Mouse (Mus musculus) embryonic facial prominence, embryonic 11.5 days (tissue): ENCODE measurements around the gene Cdyl. TPM values are rescaled to one million over a fixed set of nuclear protein-coding genes. Genes with fewer than 3 reads are reported as not detected.

Source experiments
- ATAC-seq: fragments of 200-750 bp; cut with Nextera tagmentation; replicated peaks from 2 replicates; pipeline ENCODE4 v1.8.0; 2017; ENCODE audit warnings: low read depth; ENCODE audit not compliant: insufficient number of reproducible peaks, low FRiP score, low TSS enrichment
- DNase-seq: peaks from one replicate; pipeline ENCODE4 v3.0.0-alpha.2; 2015; ENCODE audit warnings: low spot score
- H3K27ac ChIP-seq: fragments of 300-500 bp; sonication (generic); replicated peaks from 2 replicates; pipeline ENCODE4 v1.5.1; 2014; ENCODE audit warnings: mild to moderate bottlenecking, low read depth, low read length, control low read depth
- H3K27me3 ChIP-seq: fragments of 300-500 bp; sonication (generic); 2 replicates; pipeline ENCODE4 v1.6.1; 2014; ENCODE audit warnings: mild to moderate bottlenecking, low read length, moderate library complexity, mixed read lengths; ENCODE audit not compliant: control insufficient read depth, insufficient read depth
- H3K36me3 ChIP-seq: fragments of 300-500 bp; sonication (generic); replicated peaks from 2 replicates; pipeline ENCODE4 v1.6.1; 2014; ENCODE audit warnings: low read depth, mild to moderate bottlenecking, low read length, moderate library complexity, mixed read lengths; ENCODE audit not compliant: control insufficient read depth, insufficient read depth
- H3K4me1 ChIP-seq: fragments of 300-500 bp; sonication (generic); 2 replicates; pipeline ENCODE4 v1.6.1; 2014; ENCODE audit warnings: low read length, mixed read lengths; ENCODE audit not compliant: control insufficient read depth, insufficient read depth
- H3K4me2 ChIP-seq: fragments of 300-500 bp; sonication (generic); 2 replicates; pipeline ENCODE4 v1.6.1; 2014; ENCODE audit warnings: low read depth, mild to moderate bottlenecking, control low read depth, low read length, moderate library complexity
- H3K4me3 ChIP-seq: fragments of 300-500 bp; sonication (generic); 2 replicates; pipeline ENCODE4 v1.5.1; 2014; ENCODE audit warnings: low read depth, low read length, control low read depth
- H3K9ac ChIP-seq: fragments of 300-500 bp; sonication (generic); replicated peaks from 2 replicates; pipeline ENCODE4 v1.6.1; 2014; ENCODE audit warnings: mild to moderate bottlenecking, control low read depth, low read length
- H3K9me3 ChIP-seq: fragments of 300-500 bp; sonication (generic); replicated peaks from 2 replicates; pipeline ENCODE4 v1.6.1; 2016; ENCODE audit warnings: mild to moderate bottlenecking, low read length, inconsistent platforms, mixed read lengths; ENCODE audit not compliant: control insufficient read depth
- WGBS: fragments of 180-500 bp; shearing (Covaris S2); extraction: QIAGEN DNeasy Blood & Tissue Kit; methylation state at CpG from one replicate; pipeline ENCODE4 v1.1.7; 2014; 5-methylcytosine and 5-hydroxymethylcytosine counted together
- polyA plus RNA-seq: library from polyadenylated mRNA; unstranded; fragments of >200 nt; fragmentation: Nextera tagmentation; extraction: Ambion mirVana; gene quantifications from 2 replicates; pipeline ENCODE4 v1.2.1, GENCODE M21; 2014

Cdyl gene
- polyA plus RNA-seq, 1 experiment from 2014 or later, result 16.0 TPM

DNA sequence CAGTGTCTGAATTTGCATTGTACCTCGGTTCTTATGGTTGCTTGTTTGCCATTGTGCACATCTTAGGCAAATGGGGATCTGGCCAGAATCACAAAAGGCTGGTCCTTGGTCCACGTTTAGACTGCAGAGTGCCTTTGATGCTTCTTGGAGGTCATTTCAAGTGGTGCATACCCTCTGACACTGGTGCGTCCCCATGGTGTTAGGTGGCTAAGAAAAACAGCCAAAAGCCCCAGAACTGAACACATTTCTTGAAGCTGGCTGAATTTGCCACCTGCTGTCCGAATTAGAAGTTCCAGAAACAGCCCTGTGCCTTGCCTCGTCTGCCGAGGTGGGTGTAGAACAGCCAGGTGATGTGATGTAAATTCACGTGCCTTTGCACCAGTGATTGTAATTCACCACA is 197.9 kb downstream of the Cdyl start:
- ATAC-seq (no peak), DNase-seq (no peak)
- no peak overlapping the region for H3K27ac ChIP-seq
- no peak overlapping the region for H3K4me3 ChIP-seq
- H3K36me3 ChIP-seq, result no peaks in the 10 kb centered on the region
- no peak overlapping the region for H3K9ac ChIP-seq
- no peaks in the 10 kb centered on the region for H3K9me3 ChIP-seq
- no peaks in the 10 kb centered on the region for H3K4me1 ChIP-seq
- no peak overlapping the region for H3K4me2 ChIP-seq
- H3K27me3 ChIP-seq, result no peaks in the 10 kb centered on the region
- WGBS, result 85% methylated on average over 7 of the region's 7 CpGs

GRCm38 (mm10) chr13:35860916-35861315 is 201.3 kb downstream of the Cdyl start:
- Histone ChIP-seq H3K27me3 (no peaks in the 10 kb centered on the region), H3K4me1 (no peaks in the 10 kb centered on the region), H3K27ac (no peak overlapping the region), H3K9ac (no peak overlapping the region), H3K4me3 (no peak overlapping the region), H3K36me3 (no peaks in the 10 kb centered on the region), H3K4me2 (no peak overlapping the region), H3K9me3 (no peaks in the 10 kb centered on the region)
- DNase-seq, result no peak
- no peak for ATAC-seq
- 74% methylated on average over 8 of the region's 8 CpGs for WGBS

DNA sequence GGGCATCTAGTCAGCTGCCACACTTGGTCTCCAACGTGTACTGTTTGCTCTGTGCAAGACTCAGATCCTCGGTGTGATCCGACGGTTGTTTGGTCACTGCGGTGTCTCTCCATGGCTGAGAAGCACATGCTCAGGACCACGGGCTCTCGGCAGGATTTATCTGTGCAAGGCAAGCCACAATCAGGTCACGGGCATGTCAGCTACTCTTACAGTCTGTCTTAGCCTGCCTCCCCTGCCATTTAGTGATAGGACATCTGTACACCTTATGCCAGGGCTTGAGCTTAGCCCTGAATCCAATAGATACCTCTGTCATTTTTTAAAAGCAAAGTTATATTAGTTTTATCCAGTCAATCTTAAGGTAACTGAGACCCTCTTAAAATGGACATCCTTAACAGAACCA is 211.0 kb downstream of the Cdyl start:
- H3K4me2 ChIP-seq, result no peak overlapping the region
- no peaks in the 10 kb centered on the region for H3K27me3 ChIP-seq
- ATAC-seq, result no peak
- no peak for DNase-seq
- no peak overlapping the region for H3K4me3 ChIP-seq
- H3K9ac ChIP-seq, result no peak overlapping the region
- H3K36me3 ChIP-seq, result no peaks in the 10 kb centered on the region
- no peaks in the 10 kb centered on the region for H3K4me1 ChIP-seq
- no peak overlapping the region for H3K27ac ChIP-seq
- 93% methylated on average over 8 of the region's 8 CpGs for WGBS
- H3K9me3 ChIP-seq, result no peaks in the 10 kb centered on the region

DNA sequence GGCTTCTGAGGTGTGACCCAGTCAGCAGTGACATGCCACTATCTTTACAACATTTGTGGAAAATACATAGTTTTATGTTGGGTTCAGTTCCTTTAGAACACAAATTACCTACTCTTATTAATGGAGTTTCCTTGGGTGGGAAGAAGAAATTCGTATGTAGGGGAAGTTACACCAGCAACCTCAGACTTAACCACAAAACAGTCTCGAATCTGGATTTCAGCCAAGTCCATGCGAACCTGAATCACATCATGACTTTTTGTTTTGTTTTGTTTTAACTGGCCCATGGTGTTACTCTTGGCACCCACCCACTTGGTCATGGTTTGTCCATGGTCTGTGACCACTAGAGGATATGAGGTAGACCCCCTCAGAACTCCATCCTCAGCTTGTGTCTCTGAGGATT is 211.5 kb downstream of the Cdyl start:
- Histone ChIP-seq H3K4me2 (no peak overlapping the region), H3K36me3 (no peaks in the 10 kb centered on the region), H3K4me3 (no peak overlapping the region), H3K4me1 (no peaks in the 10 kb centered on the region), H3K9ac (no peak overlapping the region), H3K27ac (no peak overlapping the region), H3K27me3 (no peaks in the 10 kb centered on the region), H3K9me3 (no peaks in the 10 kb centered on the region)
- DNase-seq (no peak), ATAC-seq (no peak)
- WGBS, result 93% methylated on average over 3 of the region's 3 CpGs

DNA sequence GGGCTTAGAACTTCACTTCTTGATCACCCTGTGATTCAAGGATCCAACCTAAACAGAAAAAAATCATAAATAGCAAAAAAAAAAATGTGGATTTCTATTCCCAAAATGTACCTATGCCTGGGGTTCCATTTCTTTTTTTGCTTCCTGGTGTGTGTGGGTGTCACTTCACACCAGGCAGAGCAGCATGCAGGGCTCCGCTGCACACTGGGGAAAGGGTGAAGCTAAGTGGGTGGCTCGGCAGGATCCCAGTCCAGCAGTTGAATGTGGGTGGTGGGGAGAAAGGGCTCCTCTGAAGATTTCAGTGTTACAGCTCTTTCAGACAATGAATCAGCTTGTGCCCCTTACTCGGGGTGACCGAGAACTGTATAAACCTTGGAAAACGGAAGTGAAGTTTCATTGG is 215.8 kb downstream of the Cdyl start:
- DNase-seq (no peak), ATAC-seq (no peak)
- Histone ChIP-seq H3K9ac (no peak overlapping the region), H3K36me3 (no peaks in the 10 kb centered on the region), H3K9me3 (no peaks in the 10 kb centered on the region), H3K4me3 (no peak overlapping the region), H3K27ac (no peak overlapping the region), H3K4me1 (no peaks in the 10 kb centered on the region), H3K27me3 (no peaks in the 10 kb centered on the region), H3K4me2 (no peak overlapping the region)
- 86% methylated on average over 5 of the region's 5 CpGs for WGBS

DNA sequence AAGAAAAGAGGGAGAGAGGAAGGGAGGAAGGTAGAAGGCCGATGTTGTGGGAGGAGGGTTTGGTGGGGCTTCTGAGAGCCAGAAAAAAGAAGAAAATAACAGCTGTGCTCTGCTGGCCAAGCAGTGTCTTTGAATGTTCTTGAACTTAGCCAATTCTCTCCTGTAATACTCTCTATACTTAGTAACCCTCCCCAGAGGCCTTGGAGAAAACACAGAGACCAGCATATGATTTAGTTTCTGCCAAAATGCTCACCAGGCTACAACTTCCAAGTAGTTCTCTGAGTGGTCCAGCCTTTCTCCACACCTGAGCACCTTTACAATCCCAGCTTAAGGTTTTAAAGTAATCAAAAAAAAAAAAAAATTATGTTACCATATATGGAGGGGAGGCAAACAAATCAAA is 218.6 kb downstream of the Cdyl start:
- no peaks in the 10 kb centered on the region for H3K9me3 ChIP-seq
- H3K4me1 ChIP-seq, result no peaks in the 10 kb centered on the region
- no peak overlapping the region for H3K9ac ChIP-seq
- DNase-seq (no peak), ATAC-seq (no peak)
- WGBS, result 62% methylated on average over 1 of the region's 1 CpGs
- H3K36me3 ChIP-seq, result no peaks in the 10 kb centered on the region
- no peaks in the 10 kb centered on the region for H3K27me3 ChIP-seq
- no peak overlapping the region for H3K27ac ChIP-seq
- no peak overlapping the region for H3K4me3 ChIP-seq
- no peak overlapping the region for H3K4me2 ChIP-seq

- H3K9ac ChIP-seq, result no peak overlapping the region
- ATAC-seq (no peak), DNase-seq (peak; percentile 2)
- no peak overlapping the region for H3K4me2 ChIP-seq
- H3K27me3 ChIP-seq, result no peaks in the 10 kb centered on the region
- H3K36me3 ChIP-seq, result no peaks in the 10 kb centered on the region
- H3K27ac ChIP-seq, result no peak overlapping the region
- 48% methylated on average over 5 of the region's 5 CpGs for WGBS
- no peak overlapping the region for H3K4me3 ChIP-seq
- no peaks in the 10 kb centered on the region for H3K9me3 ChIP-seq
- no peaks in the 10 kb centered on the region for H3K4me1 ChIP-seq
These were observed 219.4 kb downstream of the Cdyl start for GRCm38 (mm10) chr13:35879068-35879467.

- no peak overlapping the region for H3K27ac ChIP-seq
- H3K9me3 ChIP-seq, result no peaks in the 10 kb centered on the region
- H3K4me1 ChIP-seq, result 0 out of 2 replicates have a peak, but pooled peaks cover 2% of the 10 kb centered on the region
- H3K4me2 ChIP-seq, result no peak overlapping the region
- DNase-seq, result no peak
- ATAC-seq, result no peak
- H3K4me3 ChIP-seq, result no peak overlapping the region
- WGBS, result 84% methylated on average over 5 of the region's 5 CpGs
- no peaks in the 10 kb centered on the region for H3K36me3 ChIP-seq
- H3K9ac ChIP-seq, result no peak overlapping the region
- H3K27me3 ChIP-seq, result no peaks in the 10 kb centered on the region
These were observed 219.9 kb downstream of the Cdyl start for GRCm38 (mm10) chr13:35879519-35879918.
